Mouse (Mus musculus) megakaryocyte, embryonic 14.5 days (primary cell): ENCODE data around the gene AI481877.

Experiments used
- FLI1 ChIP-seq: IDR thresholded peaks from 2 replicates; pipeline ENCODE4 v1.6.1; 2012; ENCODE audit warnings: low read length, inconsistent platforms, mixed read lengths
- GATA1 ChIP-seq: IDR thresholded peaks from 3 replicates; pipeline ENCODE4 v1.6.1; 2012; ENCODE audit warnings: mixed read lengths, low read length, inconsistent platforms, borderline replicate concordance

DNA sequence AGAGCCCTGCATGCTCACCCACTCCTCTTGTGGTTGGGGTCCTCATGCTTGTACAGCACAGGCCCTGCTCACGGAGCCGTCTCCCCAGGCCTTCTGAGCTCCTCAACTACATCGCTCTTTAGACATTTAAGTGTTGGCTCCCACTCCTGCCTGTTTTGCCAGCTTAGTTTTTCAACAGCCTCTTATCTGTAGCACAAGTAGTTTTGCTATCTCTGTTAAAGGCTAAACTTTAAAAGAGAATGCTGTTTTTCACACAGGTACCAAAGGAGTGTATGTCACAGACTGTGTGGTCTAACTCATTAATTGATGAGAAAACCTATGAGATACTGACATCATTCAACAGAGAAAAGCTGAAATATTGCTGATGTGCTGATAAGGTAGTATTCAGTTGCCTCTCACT lies 127.3 kb downstream of the AI481877 start:
- no peak for TF ChIP-seq GATA1
- no peak for TF ChIP-seq FLI1
